13 mouse cellular contexts compared by ENCODE assay signal in genomic region chr7:74471740-74472139, GRCm38 (mm10).
"Had no signal": no experiment of that assay in that cellular context is flagged by ENCODE, and none has a peak within 500 bp of the region (broad histone marks: within the 10 kb centered on the region; RNA-seq: fewer than 3 reads in every experiment).

No protein-coding gene starts in this region.

- H3K9me3 ChIP-seq: limb, embryonic 15.5 days; liver, embryonic 12.5 days; midbrain, embryonic 12.5 days; neural tube, embryonic 13.5 days had no signal

- DNase-seq: kidney, postnatal 25 days; layer of hippocampus, adult 9-11 months; layer of hippocampus, postnatal 36 days; lung, embryonic 14.5 days; lung, postnatal 14 days; right cerebral cortex, postnatal 14 days; thymus, postnatal 36 days had no signal

- H3K4me1 ChIP-seq: midbrain, embryonic 12.5 days had no signal

- H3K4me3 ChIP-seq: limb, embryonic 15.5 days; liver, embryonic 12.5 days; midbrain, embryonic 12.5 days; neural tube, embryonic 13.5 days had no signal

- H3K27ac ChIP-seq: limb, embryonic 15.5 days; liver, embryonic 12.5 days; macrophage; midbrain, embryonic 12.5 days; neural tube, embryonic 13.5 days had no signal

- H3K27me3 ChIP-seq: limb, embryonic 15.5 days; liver, embryonic 12.5 days; midbrain, embryonic 12.5 days; neural tube, embryonic 13.5 days had no signal

- ATAC-seq: liver, embryonic 12.5 days; midbrain, embryonic 16.5 days had no signal

- H3K9ac ChIP-seq: limb, embryonic 15.5 days; liver, embryonic 12.5 days; lung, embryonic 14.5 days; midbrain, embryonic 12.5 days; neural tube, embryonic 13.5 days had no signal

- H3K36me3 ChIP-seq: limb, embryonic 15.5 days; liver, embryonic 12.5 days; midbrain, embryonic 12.5 days; neural tube, embryonic 13.5 days had no signal

- H3K4me2 ChIP-seq: limb, embryonic 15.5 days; liver, embryonic 12.5 days; lung, embryonic 14.5 days; midbrain, embryonic 12.5 days; neural tube, embryonic 13.5 days had no signal
